Mouse (Mus musculus) liver, embryonic 14.5 days (tissue): Measurements from ENCODE around the gene Wbp2.

Experiments
- CTCF ChIP-seq: IDR thresholded peaks from 2 replicates; pipeline ENCODE4 v1.5.1; 2016; ENCODE audit warnings: antibody characterized with exemption, low read depth, control low read depth
- EP300 ChIP-seq: IDR thresholded peaks from 2 replicates; pipeline ENCODE4 v1.6.1; 2016; ENCODE audit warnings: antibody characterized with exemption, low read depth

DNA sequence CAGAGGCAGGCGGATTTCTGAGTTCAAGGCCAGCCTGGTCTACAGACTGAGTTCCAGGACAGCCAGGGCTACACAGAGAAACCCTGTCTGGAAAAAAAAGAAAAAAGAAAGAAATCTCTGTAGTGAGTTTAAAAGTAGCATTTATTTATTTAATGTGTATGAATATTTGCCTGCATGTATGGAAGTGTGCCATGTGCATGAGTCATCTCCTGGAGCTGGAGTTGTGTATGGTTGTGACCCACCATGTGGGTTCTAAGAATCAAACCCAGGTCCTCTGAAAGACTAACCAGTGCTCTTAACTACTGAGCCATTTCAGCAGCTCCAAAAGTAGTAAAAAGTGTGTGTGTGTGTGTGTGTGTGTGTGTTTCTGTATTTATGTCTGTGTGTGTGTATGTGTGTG is 43.5 kb downstream of the Wbp2 start:
- TF ChIP-seq CTCF = no peak
- TF ChIP-seq EP300 = no peak
